ENCODE assay signal across 9 mouse cellular contexts in genomic region chr8:126586101-126586500, GRCm38 (mm10). TPM values are rescaled to one million over a fixed set of nuclear protein-coding genes. Genes with fewer than 3 reads are reported as not detected.
DNase-seq lines count a peak whose midpoint lies in the region; ATAC-seq and TF ChIP-seq lines count a peak whose summit lies in the region.
"Had no signal": no experiment of that assay in that cellular context is flagged by ENCODE, and none has a peak within 500 bp of the region (broad histone marks: within the 10 kb centered on the region; RNA-seq: fewer than 3 reads in every experiment).

No protein-coding gene starts in this region.

- no peaks in the 10 kb centered on the region for H3K9me3 ChIP-seq in heart, embryonic 12.5 days (replicated peaks)
- H3K9me3 ChIP-seq in lung, embryonic 14.5 days (ENCODE audit: low read depth, low read length): no peaks in the 10 kb centered on the region
- H3K9me3 ChIP-seq in embryonic facial prominence, embryonic 14.5 days (ENCODE audit: control insufficient read depth, low read length): no peaks in the 10 kb centered on the region
- H3K9me3 ChIP-seq in neural tube, embryonic 14.5 days (ENCODE audit: control insufficient read depth, low read length): no peaks in the 10 kb centered on the region

- no peak for TF ChIP-seq CTCF in lung, embryonic 14.5 days (IDR thresholded peaks at IDR 0.05; ENCODE audit: low read depth)

- intact Hi-C loops in heart, postnatal 36 days (cut with DNase I): no loop called here

- H3K27ac ChIP-seq in heart, embryonic 12.5 days (ENCODE audit: poor library complexity, severe bottlenecking): peak overlapping the region; percentile 100
- peak overlapping the region; percentile 99; the same call in 1 of the 2 replicates for H3K27ac ChIP-seq in lung, embryonic 14.5 days (ENCODE audit: low read depth)
- no peak overlapping the region for H3K27ac ChIP-seq in embryonic facial prominence, embryonic 14.5 days (replicated peaks; ENCODE audit: low read depth, low read length)
- H3K27ac ChIP-seq in neural tube, embryonic 14.5 days (ENCODE audit: low read depth, low read length): no peak overlapping the region

- no peak for ATAC-seq in heart, embryonic 12.5 days (ENCODE audit: insufficient number of reproducible peaks, low FRiP score)
- ATAC-seq in lung, embryonic 14.5 days (ENCODE audit: insufficient read depth): no peak
- ATAC-seq in embryonic facial prominence, embryonic 14.5 days (ENCODE audit: low read depth): no peak
- ATAC-seq in neural tube, embryonic 14.5 days (ENCODE audit: low read depth): no peak

- H3K4me2 ChIP-seq in heart, embryonic 12.5 days: peak overlapping the region; percentile 96; the same call in 1 of the 2 replicates
- peak overlapping the region; percentile 99 for H3K4me2 ChIP-seq in lung, embryonic 14.5 days
- peak overlapping the region; percentile 95 for H3K4me2 ChIP-seq in embryonic facial prominence, embryonic 14.5 days (ENCODE audit: low read depth, low read length)
- peak overlapping the region; percentile 16; the same call in 1 of the 2 replicates for H3K4me2 ChIP-seq in neural tube, embryonic 14.5 days (ENCODE audit: low read depth, low read length)

- whole genome bisulfite sequencing in heart, embryonic 12.5 days: 77% methylated on average over 2 of the region's 2 CpGs
- 69% methylated on average over 2 of the region's 2 CpGs for WGBS in lung, embryonic 14.5 days
- 70% methylated on average over 2 of the region's 2 CpGs for WGBS in embryonic facial prominence, embryonic 14.5 days
- WGBS in neural tube, embryonic 14.5 days: 81% methylated on average over 2 of the region's 2 CpGs

- peaks cover 48% of the 10 kb centered on the region for H3K4me1 ChIP-seq in heart, embryonic 12.5 days (replicated peaks)
- peaks cover 42% of the 10 kb centered on the region for H3K4me1 ChIP-seq in lung, embryonic 14.5 days (ENCODE audit: insufficient read depth)
- peaks cover 56% of the 10 kb centered on the region for H3K4me1 ChIP-seq in embryonic facial prominence, embryonic 14.5 days (ENCODE audit: control insufficient read depth, insufficient read depth, low read length)
- peaks cover 61% of the 10 kb centered on the region for H3K4me1 ChIP-seq in neural tube, embryonic 14.5 days (ENCODE audit: control insufficient read depth, insufficient read depth, low read length)

- no peaks in the 10 kb centered on the region for H3K27me3 ChIP-seq in heart, embryonic 12.5 days (replicated peaks)
- H3K27me3 ChIP-seq in lung, embryonic 14.5 days (ENCODE audit: insufficient read depth, low read length): no peaks in the 10 kb centered on the region
- H3K27me3 ChIP-seq in embryonic facial prominence, embryonic 14.5 days (replicated peaks; ENCODE audit: control insufficient read depth, insufficient read depth, low read length): no peaks in the 10 kb centered on the region
- no peaks in the 10 kb centered on the region for H3K27me3 ChIP-seq in neural tube, embryonic 14.5 days (ENCODE audit: control insufficient read depth, insufficient read depth, low read length)

- H3K4me3 ChIP-seq in heart, embryonic 12.5 days: no peak overlapping the region
- no peak overlapping the region for H3K4me3 ChIP-seq in lung, embryonic 14.5 days (ENCODE audit: low read depth, low read length)
- H3K4me3 ChIP-seq in embryonic facial prominence, embryonic 14.5 days (ENCODE audit: low read depth, low read length): no peak overlapping the region; the same call in 1 of the 2 replicates
- no peak overlapping the region for H3K4me3 ChIP-seq in neural tube, embryonic 14.5 days (ENCODE audit: low read depth, low read length)

- H3K9ac ChIP-seq in heart, embryonic 12.5 days: peak overlapping the region; percentile 87
- H3K9ac ChIP-seq in lung, embryonic 14.5 days: no peak overlapping the region
- H3K9ac ChIP-seq in embryonic facial prominence, embryonic 14.5 days (ENCODE audit: low read depth, low read length): peak overlapping the region; percentile 35; the same call in 1 of the 2 replicates
- no peak overlapping the region for H3K9ac ChIP-seq in neural tube, embryonic 14.5 days (replicated peaks; ENCODE audit: low read depth, low read length)

- no peak for DNase-seq in heart, postnatal 36 days
- DNase-seq in lung, embryonic 14.5 days: no peak
- no peak for DNase-seq in lung, postnatal 4 days
- no peak for DNase-seq in embryonic facial prominence, embryonic 14.5 days (ENCODE audit: low spot score)
- DNase-seq in adrenal gland, adult 18-20 months (ENCODE audit: low spot score in 2 of 2): no peak
- DNase-seq in urinary bladder, postnatal 14 days (ENCODE audit: low spot score): no peak
- DNase-seq: lung, adult 18-20 months had no signal

- H3K36me3 ChIP-seq in heart, embryonic 12.5 days: peaks cover 32% of the 10 kb centered on the region
- peaks cover 54% of the 10 kb centered on the region for H3K36me3 ChIP-seq in lung, embryonic 14.5 days (ENCODE audit: insufficient read depth)
- H3K36me3 ChIP-seq in embryonic facial prominence, embryonic 14.5 days (ENCODE audit: control insufficient read depth, insufficient read depth, low read length): peaks cover 48% of the 10 kb centered on the region
- H3K36me3 ChIP-seq in neural tube, embryonic 14.5 days (ENCODE audit: control insufficient read depth, insufficient read depth, low read length): peaks cover 6% of the 10 kb centered on the region; the same call in 1 of the 2 replicates

RNA-seq across cellular contexts. Expression of gene Irf2bp2, which starts 7.7 kb away (rescaled TPM):
- 8.9 and 9.7 TPM in 2 replicates for polyA plus RNA-seq in heart, embryonic 12.5 days (2016; fragmentation: Nextera tagmentation; extraction: Ambion mirVana)
- 10 to 100 TPM; 64.3 to 71.2 TPM for total RNA-seq in heart, postnatal 36 days (2021)
- 8.9 and 9.3 TPM in 2 replicates for polyA plus RNA-seq in lung, embryonic 14.5 days (2014; fragmentation: Nextera tagmentation; extraction: Ambion mirVana)
- polyA plus RNA-seq in embryonic facial prominence, embryonic 14.5 days (2014; fragmentation: Nextera tagmentation; extraction: Ambion mirVana): 10.6 and 10.7 TPM in 2 replicates
- polyA plus RNA-seq in neural tube, embryonic 14.5 days (2014; fragmentation: Nextera tagmentation; extraction: Ambion mirVana): 8.5 and 8.8 TPM in 2 replicates
- 100 to 1,000 TPM; 118 to 119 TPM for total RNA-seq in adrenal gland, adult 18-20 months (2021)

Comparison
In these comparisons a context has a peak if more than half of its experiments do, and no peak if none do; other contexts are left out.
1. H3K27ac ChIP-seq: peak in heart, embryonic 12.5 days (single experiment) and lung, embryonic 14.5 days (single experiment); none in embryonic facial prominence, embryonic 14.5 days (single experiment) and neural tube, embryonic 14.5 days (single experiment).
2. H3K4me2 ChIP-seq: peak in every context shown above with its lines; median percentile 99 in lung, embryonic 14.5 days; 96 in heart, embryonic 12.5 days; 95 in embryonic facial prominence, embryonic 14.5 days; 16 in neural tube, embryonic 14.5 days.
3. H3K9ac ChIP-seq: peak in heart, embryonic 12.5 days (single experiment) and embryonic facial prominence, embryonic 14.5 days (single experiment); none in lung, embryonic 14.5 days (single experiment) and neural tube, embryonic 14.5 days (single experiment).